Mouse (Mus musculus) gastrocnemius, postnatal 36 days (tissue): Measurements from ENCODE around the gene Naa16. TPM values are rescaled to one million over a fixed set of nuclear protein-coding genes. Genes with fewer than 3 reads are reported as not detected.
A peak's percentile ranks its signal among the peaks of the same experiment; 100 is the strongest.
"Not testable (repeated sequence)": the region's sequence is repeated elsewhere in the genome, so short reads cannot be mapped to it uniquely, and the experiment has no call there.

ENCODE experiments used
- DNase-seq, 2 experiments: peaks; one replicate each; pipeline ENCODE4 v3.0.0; 2022
- intact Hi-C: fragments of 180-260 bp; cut with DNase I; formaldehyde crosslinking; loops from one replicate; pipeline ENCODE4 v1.15.1; 2025
- long read RNA-seq, 2 experiments: library from polyadenylated mRNA; stranded (forward); transcript quantifications; one replicate each; pipeline ENCODE4 v2.0.0; 2021
- total RNA-seq, 2 experiments: library from RNA; stranded (reverse); gene quantifications; 2 replicates each; pipeline ENCODE4 v1.2.3; 2021

The Naa16 gene
- total RNA-seq: 10 to 100 TPM; 21.7 to 22.1 TPM
- long read RNA-seq, experiment 1, full-length matches to known transcripts: 4 of 8 reads
- long read RNA-seq, experiment 1, partial matches to known transcripts: 0 of 8 reads
- long read RNA-seq, experiment 1, other reads (novel, unspliced or antisense): 4 of 8 reads
- long read RNA-seq, experiment 2, full-length matches to known transcripts: 6 of 13 reads
- long read RNA-seq, experiment 2, partial matches to known transcripts: 2 of 13 reads
- long read RNA-seq, experiment 2, other reads (novel, unspliced or antisense): 5 of 13 reads

DNA sequence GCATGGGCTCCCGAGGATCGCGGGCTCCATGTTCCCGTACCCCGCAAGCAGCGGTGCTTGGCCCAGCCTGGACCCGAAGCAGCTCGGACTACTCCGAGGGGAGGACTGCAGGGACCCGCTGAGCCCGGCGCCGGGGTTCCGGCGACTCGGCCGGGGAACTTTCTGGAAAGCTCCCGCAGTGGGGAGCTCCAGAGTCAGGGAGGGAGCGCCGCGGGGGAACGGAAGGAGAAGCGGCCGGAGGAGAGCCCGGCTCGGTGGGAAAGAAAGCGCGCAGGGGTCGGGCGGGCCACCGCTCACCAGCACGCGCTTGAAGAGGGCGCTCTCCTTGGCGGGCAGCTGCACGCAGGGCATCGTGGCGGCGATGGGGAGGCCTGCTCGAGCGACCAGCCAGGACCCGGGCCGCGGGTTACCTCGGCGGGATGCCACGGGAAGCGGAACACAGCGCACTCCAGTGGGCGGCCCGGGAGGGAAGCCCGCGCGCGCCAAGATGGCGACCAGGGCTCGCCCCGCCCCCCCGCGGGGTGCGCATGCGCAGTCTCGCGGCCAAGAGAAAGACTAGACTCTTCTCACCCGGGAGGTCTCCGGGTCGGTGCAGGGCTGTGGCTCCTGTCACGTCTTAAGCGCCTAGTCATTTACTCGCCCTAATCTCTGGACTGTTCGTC is at the start of gene Naa16:
Naa16 (minus strand) TSS at position 514 of the 662 bp plus-strand sequence.
- peak; percentile 96 to 97 for DNase-seq
- intact Hi-C loops: loop anchor here (5.0 to 10.0 kb wide), 2 partner anchors 77 to 194 kb away; partner anchors contain the start of gene Sugt1

DNA sequence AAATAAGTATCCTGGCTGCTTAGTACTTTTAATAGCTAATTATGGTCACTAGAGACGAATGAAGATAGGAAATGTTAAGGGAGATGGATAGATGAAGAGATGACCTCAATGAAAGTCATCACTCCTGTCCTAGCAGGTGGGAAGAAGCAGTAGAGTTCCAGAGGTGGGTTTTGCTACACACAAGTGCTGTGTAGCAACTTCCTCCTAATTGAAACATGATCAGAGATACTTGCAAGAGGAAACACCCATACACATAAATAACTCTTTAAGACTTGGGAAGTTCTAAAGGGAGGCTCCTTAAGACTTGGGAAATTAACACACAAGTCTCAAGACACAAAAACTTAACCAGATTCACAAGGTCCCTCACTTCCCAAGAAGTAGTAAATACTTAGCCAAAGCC is 43.5 kb upstream of the Naa16 start:
- intact Hi-C loops: no loop called here
- no peak for DNase-seq

- intact Hi-C loops, DNase-seq: not testable (repeated sequence)
Observed at GRCm38 (mm10) chr14:79426730-79427365, 36.3 kb upstream of the Naa16 start.

DNA sequence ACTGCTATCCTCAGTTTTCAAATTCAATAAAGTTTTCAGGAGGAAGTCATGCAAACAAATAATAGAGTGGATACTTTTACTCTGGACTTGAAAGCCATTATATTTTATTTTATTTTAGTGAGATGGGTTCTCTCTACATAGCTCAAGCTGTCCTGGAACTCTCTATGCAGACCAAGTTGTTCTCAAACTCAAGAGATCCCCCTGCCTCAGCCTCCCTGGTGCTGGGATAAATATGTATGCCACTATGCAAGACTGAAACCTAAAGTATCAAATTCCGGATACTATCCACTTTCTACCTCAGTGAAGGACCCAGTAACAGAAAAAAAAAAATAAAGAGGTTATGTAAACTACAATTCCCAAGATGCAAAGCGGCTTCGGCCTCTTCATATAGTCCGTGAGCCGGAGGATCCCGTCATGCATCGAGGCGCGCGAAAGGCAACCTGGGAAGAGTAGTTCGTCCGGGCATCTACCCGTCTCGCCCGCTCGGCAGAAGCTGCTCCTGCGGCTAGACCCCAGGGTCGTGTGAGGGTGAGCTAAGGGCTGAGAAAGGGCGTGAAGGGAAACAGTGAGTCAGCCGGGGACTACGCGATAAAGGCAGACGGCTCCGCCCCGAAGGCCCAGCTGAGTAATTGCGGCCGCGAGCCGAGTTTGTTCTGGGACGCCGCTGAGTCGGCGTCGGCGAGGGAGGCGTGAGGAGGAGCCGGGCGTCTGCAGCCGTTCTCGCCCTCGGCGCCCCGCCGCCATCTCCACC is 35.6 kb upstream of the Naa16 start, which contains the start of gene Kbtbd7:
Kbtbd7 (plus strand) TSS at position 533 of the 751 bp plus-strand sequence.
- intact Hi-C loops: no loop called here

GRCm38 (mm10) chr14:79420083-79420685 is 29.6 kb upstream of the Naa16 start:
- intact Hi-C loops: no loop called here
- no peak for DNase-seq

More for the DNA sequence above, 35.6 kb upstream of the Naa16 start, which contains the start of gene Kbtbd7:
- peak; percentile 86 to 88 for DNase-seq

- intact Hi-C loops: no loop called here
- DNase-seq: no peak
Observed at GRCm38 (mm10) chr14:79413121-79413520, 22.5 kb upstream of the Naa16 start.

- no peak for DNase-seq
- intact Hi-C loops: no loop called here
Observed at GRCm38 (mm10) chr14:79410662-79411061, 20.1 kb upstream of the Naa16 start.

- no peak for DNase-seq
- intact Hi-C loops: no loop called here
Observed at GRCm38 (mm10) chr14:79409278-79409830, 18.8 kb upstream of the Naa16 start.

DNA sequence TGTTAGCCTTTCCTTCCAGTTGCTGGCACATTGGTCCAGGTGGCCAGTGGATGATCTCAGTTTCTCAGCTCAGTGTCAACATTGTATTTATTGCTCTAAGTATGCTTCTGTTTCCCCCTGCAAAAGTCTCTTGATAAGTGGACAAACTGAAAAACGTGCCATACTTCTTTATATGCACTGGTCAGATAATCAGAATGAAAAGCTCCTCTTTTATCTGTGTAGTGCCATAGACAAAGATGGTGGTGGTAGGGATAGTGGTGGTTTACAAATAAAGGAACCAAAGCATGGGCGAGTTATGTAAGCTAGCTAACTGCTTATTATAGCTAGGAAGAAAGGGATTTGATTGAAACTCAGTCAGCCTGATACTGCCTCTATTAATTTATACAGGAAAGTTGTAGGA is 17.1 kb upstream of the Naa16 start:
- intact Hi-C loops: no loop called here
- DNase-seq: no peak

DNA sequence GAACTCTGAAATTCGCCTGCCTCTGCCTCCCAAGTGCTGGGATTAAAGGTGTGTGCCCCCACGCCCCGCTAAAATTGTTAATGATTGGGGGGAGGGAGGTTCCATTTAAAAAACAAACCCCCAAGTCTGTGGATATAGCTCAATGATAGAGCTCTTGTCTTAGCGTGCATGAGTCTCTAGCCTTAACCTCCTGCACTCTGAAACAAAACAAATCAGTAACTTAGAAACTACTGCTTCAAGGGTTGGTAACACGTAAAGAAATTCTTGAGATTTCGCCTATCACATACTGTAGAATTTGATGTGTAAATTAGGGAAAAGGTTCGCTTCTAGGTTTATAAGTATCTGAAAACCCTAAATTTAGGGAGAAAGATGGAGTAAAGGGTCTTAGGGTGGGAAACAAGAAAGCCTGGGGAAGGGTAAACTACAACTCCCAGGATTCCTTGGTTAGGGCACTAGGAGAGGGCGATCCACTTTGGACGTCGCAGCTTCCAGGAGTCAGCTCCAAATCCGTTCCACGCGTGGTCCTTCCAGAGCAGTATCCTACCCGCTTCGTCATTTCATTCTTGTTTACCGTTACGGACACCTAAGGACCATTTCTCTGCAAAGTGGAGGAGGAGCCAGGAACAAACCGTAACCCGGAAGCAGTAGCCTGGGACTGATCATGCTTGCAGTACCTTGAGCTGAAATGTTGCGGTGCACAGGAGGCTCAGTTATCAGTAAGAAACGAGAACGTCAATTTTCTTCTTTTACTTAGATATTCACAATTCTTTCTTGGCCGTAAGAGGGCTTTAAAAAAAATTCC is 6.9 kb upstream of the Naa16 start, which contains the start of gene Mtrf1:
Mtrf1 (plus strand) TSS at position 452 of the 802 bp plus-strand sequence.
- peak in 1 of 2 experiments; percentile 54 for DNase-seq

GRCm38 (mm10) chr14:79394564-79394963 is 4.0 kb upstream of the Naa16 start:
- no peak for DNase-seq
- intact Hi-C loops: loop anchor here (5.0 to 10.0 kb wide), 2 partner anchors 73 to 190 kb away; partner anchors contain the start of gene Sugt1

More for the DNA sequence above, 6.9 kb upstream of the Naa16 start, which contains the start of gene Mtrf1:
- intact Hi-C loops: loop anchor here (10.0 kb wide), 1 partner anchor 187 kb away; the partner anchor contains the start of gene Sugt1

GRCm38 (mm10) chr14:79393289-79393688 is 2.7 kb upstream of the Naa16 start:
- intact Hi-C loops: loop anchor here (5.0 to 10.0 kb wide), 2 partner anchors 74 to 192 kb away; partner anchors contain the start of gene Sugt1
- no peak for DNase-seq

GRCm38 (mm10) chr14:79389438-79390264 is 927 bp downstream of the Naa16 start:
- intact Hi-C loops: loop anchor here (5.0 to 10.0 kb wide), 2 partner anchors 78 to 195 kb away; partner anchors contain the start of gene Sugt1
- DNase-seq: no peak

- DNase-seq: no peak
- intact Hi-C loops: no loop called here
Observed at GRCm38 (mm10) chr14:79388304-79388703, 2.3 kb downstream of the Naa16 start.

- intact Hi-C loops: no loop called here
- DNase-seq: no peak
Observed at GRCm38 (mm10) chr14:79383120-79383519, 7.5 kb downstream of the Naa16 start.

- intact Hi-C loops: no loop called here
- DNase-seq: no peak
Observed at GRCm38 (mm10) chr14:79377041-79377440, 13.5 kb downstream of the Naa16 start.

DNA sequence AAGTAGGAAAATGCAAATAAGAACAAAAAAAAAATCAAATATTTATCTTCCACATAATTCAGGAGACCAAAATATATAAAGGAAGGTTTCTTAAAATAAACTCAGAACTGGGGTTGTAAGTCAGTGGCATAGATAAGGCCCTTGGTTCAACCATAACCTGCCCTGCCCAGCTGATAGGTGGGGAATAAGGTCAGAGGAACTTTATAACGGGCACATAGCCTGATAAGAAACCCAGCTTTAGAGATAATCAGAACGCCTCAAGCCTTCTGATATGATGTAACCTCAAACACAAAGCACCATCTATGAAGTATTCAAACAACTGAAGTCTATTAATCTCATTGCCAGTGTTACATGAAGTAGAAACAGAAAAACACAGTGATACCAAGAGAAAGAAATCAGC is 32.5 kb downstream of the Naa16 start:
- no peak for DNase-seq
- intact Hi-C loops: no loop called here

DNA sequence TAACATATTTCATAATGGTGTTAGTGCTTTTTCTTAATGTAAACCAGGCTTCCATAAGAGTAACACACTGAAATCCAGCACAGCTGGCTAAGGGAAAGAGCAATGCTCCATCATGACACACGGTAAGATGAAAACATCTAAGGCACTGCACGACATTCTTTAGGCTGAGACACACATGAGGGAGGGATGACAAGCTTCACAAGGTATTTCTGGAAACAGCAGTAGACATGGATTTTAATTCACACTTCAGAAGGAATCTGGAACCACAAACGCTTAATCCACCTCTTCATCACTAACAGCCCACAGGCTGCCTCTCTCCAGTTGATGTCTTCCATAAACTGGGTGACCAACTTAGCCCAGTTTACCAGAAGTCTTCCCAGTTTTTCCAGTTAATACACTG is 44.2 kb downstream of the Naa16 start:
- no peak for DNase-seq
- intact Hi-C loops: no loop called here
